Mouse (Mus musculus) forebrain, embryonic 10.5 days (tissue): ENCODE results near the gene Thra. TPM values are rescaled to one million over a fixed set of nuclear protein-coding genes. Genes with fewer than 3 reads are reported as not detected.

Experiments used
- DNase-seq: peaks from one replicate; pipeline ENCODE4 v3.0.0-alpha.2; 2017; ENCODE audit warnings: low spot score; ENCODE audit errors: extremely low spot score
- H3K27ac ChIP-seq: fragments of 300-500 bp; sonication (generic); 2 replicates; pipeline ENCODE4 v1.5.1; 2016; ENCODE audit warnings: mild to moderate bottlenecking
- H3K27me3 ChIP-seq: fragments of 300-500 bp; sonication (generic); 2 replicates; pipeline ENCODE4 v1.6.1; 2016; ENCODE audit warnings: mild to moderate bottlenecking; ENCODE audit not compliant: poor library complexity, severe bottlenecking
- H3K36me3 ChIP-seq: fragments of 300-500 bp; sonication (generic); replicated peaks from 2 replicates; pipeline ENCODE4 v1.6.1; 2016; ENCODE audit warnings: mild to moderate bottlenecking, moderate library complexity
- H3K4me1 ChIP-seq: fragments of 300-500 bp; sonication (generic); 2 replicates; pipeline ENCODE4 v1.6.1; 2016
- H3K4me3 ChIP-seq: fragments of 300-500 bp; sonication (generic); 2 replicates; pipeline ENCODE4 v1.5.1; 2016; ENCODE audit warnings: mild to moderate bottlenecking, moderate library complexity
- H3K9me3 ChIP-seq: fragments of 300-500 bp; sonication (generic); 2 replicates; pipeline ENCODE4 v1.6.1; 2016; ENCODE audit warnings: mild to moderate bottlenecking, moderate library complexity
- WGBS: fragments of 180-500 bp; shearing (Covaris S2); methylation state at CpG from one replicate; pipeline ENCODE4 v1.1.7; 2016; 5-methylcytosine and 5-hydroxymethylcytosine counted together
- polyA plus RNA-seq: library from polyadenylated mRNA; unstranded; fragments of >200 nt; fragmentation: Nextera tagmentation; extraction: Ambion mirVana; gene quantifications from 2 replicates; pipeline ENCODE4 v1.2.1, GENCODE M21; 2016

The Thra gene
- polyA plus RNA-seq, 1 experiment from 2014 or later, result 10.9 TPM

DNA sequence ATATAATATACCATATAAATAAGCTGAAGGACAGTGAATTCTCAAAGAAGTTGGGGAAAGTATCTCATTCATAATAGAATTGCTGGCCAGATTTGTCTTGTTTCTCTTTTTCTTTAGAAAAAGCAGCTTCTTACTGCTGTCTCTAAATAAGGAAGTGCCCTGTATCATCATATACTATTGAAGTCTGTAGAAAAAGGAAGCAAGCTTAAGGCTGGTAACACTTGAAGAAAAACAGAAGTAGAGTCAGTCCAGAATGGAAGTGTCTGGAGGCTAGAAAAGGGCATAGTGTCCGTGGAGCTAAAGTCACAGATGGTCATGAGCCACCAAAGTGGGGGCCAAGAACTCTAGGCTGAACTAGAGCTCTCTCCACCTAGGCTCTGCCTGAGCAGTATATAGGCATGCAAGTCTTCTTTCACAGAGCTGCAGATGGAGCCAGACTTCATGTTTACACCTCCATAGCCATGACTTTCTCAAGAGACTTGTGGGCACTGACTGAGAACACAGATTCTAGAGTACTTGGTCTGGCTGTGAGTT, 76.3 kb downstream of the Thra start:
- Histone ChIP-seq H3K9me3 (no peaks in the 10 kb centered on the region), H3K4me1 (no peaks in the 10 kb centered on the region), H3K27me3 (no peaks in the 10 kb centered on the region), H3K27ac (no peak overlapping the region), H3K4me3 (no peak overlapping the region), H3K36me3 (peaks cover 99% of the 10 kb centered on the region)
- WGBS, result 92% methylated on average over 1 of the region's 1 CpGs
- DNase-seq, result no peak

Other genes starting within 250 kb of the Thra start
- gene Ikzf3, start 194.6 kb upstream of the Thra start, polyA plus RNA-seq, result 0.07 TPM in 1 of 2 replicates, not detected in the other
- 0.26 and 0.66 TPM in 2 replicates for gene Zpbp2, start 189.5 kb upstream of the Thra start, polyA plus RNA-seq
- gene Ormdl3, start 153.3 kb upstream of the Thra start, polyA plus RNA-seq, result 62.8 and 65.6 TPM in 2 replicates
- not detected in 2 replicates for gene Lrrc3c, start 142.3 kb upstream of the Thra start, polyA plus RNA-seq
- 1.4 and 1.5 TPM in 2 replicates for gene Gm12355, start 115.0 kb upstream of the Thra start, polyA plus RNA-seq
- gene Gsdma3, start 114.3 kb upstream of the Thra start, polyA plus RNA-seq, result not detected in 2 replicates
- not detected in 2 replicates for gene Gsdma2, start 93.9 kb upstream of the Thra start, polyA plus RNA-seq
- not detected in 2 replicates for gene Gsdma, start 76.3 kb upstream of the Thra start, polyA plus RNA-seq
- 255 and 259 TPM in 2 replicates for gene Psmd3, start 58.1 kb upstream of the Thra start, polyA plus RNA-seq
- gene Csf3, start 39.4 kb upstream of the Thra start, polyA plus RNA-seq, result not detected in 2 replicates
- gene Med24, start 11.2 kb upstream of the Thra start, polyA plus RNA-seq, result 69.7 and 77.3 TPM in 2 replicates
- gene Nr1d1, start 34.7 kb downstream of the Thra start, polyA plus RNA-seq, result 1.5 TPM in 2 replicates
- 22.9 and 24.1 TPM in 2 replicates for gene Msl1, start 54.9 kb downstream of the Thra start, polyA plus RNA-seq
- 45.7 and 49.7 TPM in 2 replicates for gene Casc3, start 64.3 kb downstream of the Thra start, polyA plus RNA-seq
- gene Rapgefl1, start 96.1 kb downstream of the Thra start, polyA plus RNA-seq, result 1.00 and 1.2 TPM in 2 replicates
- 4.5 and 4.7 TPM in 2 replicates for gene Wipf2, start 123.0 kb downstream of the Thra start, polyA plus RNA-seq
- gene Cdc6, start 167.2 kb downstream of the Thra start, polyA plus RNA-seq, result 68.7 and 75.8 TPM in 2 replicates
- gene Rara, start 187.2 kb downstream of the Thra start, polyA plus RNA-seq, result 16.9 and 19.3 TPM in 2 replicates
- 0.20 and 0.24 TPM in 2 replicates for gene Gjd3, start 242.4 kb downstream of the Thra start, polyA plus RNA-seq